Mouse (Mus musculus): ENCODE measurements around the gene Gm20834.
"Not testable (repeated sequence)": the region's sequence is repeated elsewhere in the genome, so short reads cannot be mapped to it uniquely, and the experiment has no call there.

Gm20834 gene

GRCm38 (mm10) chrY:10324489-10324888 is at the start of gene Gm20834:
Gm20834 (minus strand) TSS chrY:10324589.
- DNase-seq (ENCODE audit: low spot score in 2 of 2): not testable (repeated sequence)
